Mouse (Mus musculus) lung, adult 2 months (tissue): Measurements from ENCODE around the gene Slc4a4.

Source experiments
- CTCF ChIP-seq: fragments of 200-500 bp; IDR thresholded peaks from 2 replicates; pipeline ENCODE4 v1.5.1; 2011; ENCODE audit warnings: mild to moderate bottlenecking, low read length, control low read depth; ENCODE audit not compliant: insufficient read depth
- POLR2A ChIP-seq: fragments of 200-500 bp; IDR thresholded peaks from 2 replicates; pipeline ENCODE4 v1.6.1; 2011; ENCODE audit warnings: low read depth, mild to moderate bottlenecking, control low read depth, low read length, borderline replicate concordance; ENCODE audit errors: extremely low read depth

DNA sequence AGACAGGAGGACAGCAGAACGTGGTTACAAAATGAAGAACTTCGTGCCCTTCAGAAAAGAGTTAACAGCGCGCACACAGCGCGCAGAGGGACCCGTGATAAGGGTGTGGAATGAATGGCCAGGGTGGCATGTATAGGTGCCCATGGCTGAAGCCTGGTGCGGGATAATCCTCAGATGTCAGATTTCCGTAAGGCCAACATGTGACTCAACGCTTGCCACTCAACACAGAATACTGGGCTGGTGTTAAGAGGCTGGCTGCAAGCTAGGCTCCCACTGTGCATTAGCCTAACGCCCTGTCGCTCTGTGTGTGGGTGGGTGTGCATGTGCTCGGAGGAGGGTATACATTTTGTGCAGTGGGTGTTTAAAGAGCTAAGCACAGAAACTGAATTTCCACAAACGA is 47.3 kb downstream of the Slc4a4 start:
- no peak for TF ChIP-seq POLR2A
- TF ChIP-seq CTCF = no peak
